Mouse (Mus musculus) heart, adult 9 months (tissue): ENCODE measurements at regions not wholly inside any gene's neighbourhood (a gene's known extent, or its start where the extent isn't known, plus 50 kb on each side); places are given as distances from the start of the nearest gene placed in this dataset.

ENCODE experiments used
- DNase-seq, 2 experiments: peaks; one replicate each; pipeline ENCODE4 v3.0.0; 2022; ENCODE audit warnings: low spot score in 2 of 2

DNA sequence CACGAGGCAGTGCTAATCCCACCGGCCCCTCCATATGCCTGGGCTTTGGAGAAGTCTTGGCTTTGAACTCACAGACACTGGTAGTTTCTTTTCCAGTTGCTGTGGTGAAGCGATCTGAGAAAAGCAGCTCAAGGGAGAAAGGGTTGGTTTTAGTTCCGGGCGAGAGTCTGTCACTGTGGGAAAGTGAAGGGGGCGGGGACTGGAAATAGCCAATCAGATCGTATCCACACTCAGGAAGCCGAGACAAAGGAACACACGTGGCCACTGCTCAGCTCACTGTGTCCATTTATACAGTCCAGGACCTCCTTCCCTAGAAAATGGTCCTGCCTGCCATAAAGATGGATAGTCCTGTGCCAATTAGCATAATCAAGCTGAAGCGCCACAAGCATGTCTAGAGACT lies 57.2 kb upstream of the Tgfbr2 start:
- peak in 1 of 2 experiments; percentile 21 for DNase-seq

DNA sequence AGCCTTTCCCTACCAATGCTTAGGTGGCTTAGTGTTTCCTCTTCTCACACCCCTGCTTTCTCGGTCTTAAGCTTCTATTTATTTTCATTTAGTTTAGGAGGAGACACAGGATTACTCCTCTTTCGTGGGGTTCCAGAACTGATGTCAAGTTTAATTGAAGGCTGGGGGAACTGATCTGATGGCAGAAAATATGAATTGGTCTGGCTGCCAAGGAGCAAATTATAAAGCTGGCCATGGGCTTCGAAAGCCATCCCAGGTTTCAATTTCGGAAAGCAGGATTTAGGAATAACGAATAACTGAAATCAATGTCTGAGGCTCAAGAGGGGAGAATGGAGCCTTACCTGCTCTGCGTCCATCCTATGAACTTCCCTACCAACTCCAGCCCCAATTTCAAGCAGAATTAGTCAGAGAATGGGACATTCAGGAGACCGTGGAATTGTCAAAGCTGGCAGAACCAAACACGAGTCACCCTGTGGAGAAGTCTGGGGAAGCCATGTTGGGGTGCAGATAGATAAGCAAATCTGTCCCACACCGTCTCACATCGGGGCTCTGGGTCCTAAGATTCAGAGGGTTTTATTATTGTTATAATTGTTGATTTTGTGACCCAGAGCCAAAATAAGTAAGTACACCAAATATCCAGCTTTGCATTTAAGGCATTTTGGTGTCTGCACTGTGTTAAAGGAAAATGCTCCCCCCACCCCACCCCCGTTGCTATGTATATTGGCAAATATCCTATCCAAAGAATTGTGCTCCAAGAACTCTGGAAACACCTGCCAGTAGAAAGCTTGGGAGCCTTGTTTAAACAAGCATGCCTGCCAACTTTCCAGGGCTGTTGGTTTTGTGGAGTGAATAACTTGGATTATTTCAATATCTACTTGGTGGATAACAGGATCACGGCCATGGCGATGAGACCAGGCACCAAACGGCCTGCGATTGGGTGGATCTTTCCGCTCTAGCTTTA lies 56.5 kb upstream of the Tgfbr2 start:
- peak; percentile 56 to 61 for DNase-seq

DNA sequence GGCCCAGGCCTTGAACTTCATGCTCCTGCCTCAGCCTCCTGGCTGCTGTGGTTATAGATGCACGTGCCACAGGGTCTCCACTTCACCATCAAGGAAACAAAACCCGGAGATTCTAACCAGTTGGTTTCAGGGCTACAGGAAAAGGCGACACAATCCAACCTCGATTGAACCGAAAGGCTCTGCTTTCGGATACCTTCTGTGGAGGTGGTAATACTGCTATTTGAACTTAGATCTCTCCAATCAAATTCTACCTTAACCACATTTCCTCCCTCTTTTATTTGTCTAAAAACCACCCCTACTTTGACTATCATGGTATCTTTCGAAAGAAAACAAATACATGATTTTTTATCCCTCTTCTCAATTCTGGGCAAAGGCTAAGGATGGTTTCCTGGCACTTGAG lies 55.2 kb upstream of the Tgfbr2 start:
- no peak for DNase-seq

DNA sequence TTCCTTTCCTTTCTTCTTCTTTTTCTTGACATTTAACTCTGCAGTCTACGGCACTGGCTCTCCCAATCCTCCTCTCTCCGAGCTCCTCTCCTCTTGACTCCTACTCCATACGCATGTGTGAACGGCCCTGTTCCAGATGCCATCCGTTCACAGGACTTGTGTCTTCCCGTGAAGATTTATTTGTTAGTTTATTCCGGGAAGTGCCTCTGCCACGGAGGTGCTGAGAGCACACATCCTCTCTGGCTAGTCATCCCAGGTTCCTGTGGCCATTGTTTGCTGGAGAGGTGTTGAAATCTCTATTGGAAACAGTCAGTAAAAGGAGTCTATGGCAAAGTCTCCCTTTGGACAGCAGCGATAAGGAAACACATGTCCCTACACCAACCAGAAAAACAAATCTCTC lies 53.3 kb upstream of the Tgfbr2 start:
- no peak for DNase-seq

DNA sequence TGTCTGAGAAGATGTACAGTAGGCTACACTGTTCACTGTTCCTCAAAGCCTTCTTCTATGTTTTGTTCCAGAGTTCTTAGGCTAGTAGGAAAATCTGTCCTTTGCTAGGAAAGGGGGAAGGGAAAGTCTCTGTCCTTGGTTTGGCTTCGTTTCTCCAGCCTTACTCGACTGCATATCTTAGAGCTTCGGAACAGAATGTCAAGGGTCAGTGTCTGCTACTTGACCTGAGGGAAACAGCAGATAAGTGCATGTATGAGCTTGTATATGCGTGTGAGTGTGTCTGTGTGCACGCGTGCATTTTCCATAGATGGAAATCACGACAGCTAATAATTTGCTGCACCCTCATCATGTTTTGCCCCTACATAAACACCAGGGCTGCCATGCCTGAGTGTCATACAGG lies 52.6 kb upstream of the Tgfbr2 start:
- DNase-seq, result no peak
